Mouse (Mus musculus): Measurements from ENCODE around the gene Kcnv2.

GRCm38 (mm10) chr19:27312266-27313079 is 9.9 kb upstream of the Kcnv2 start:
- TF ChIP-seq CTCF (IDR thresholded peaks at IDR 0.05; ENCODE audit: extremely low read depth, insufficient read depth, low read length) (no peak), POLR2A (IDR thresholded peaks at IDR 0.05; ENCODE audit: extremely low read depth, insufficient read depth, low read length) (no peak)
